Mouse (Mus musculus) gastrocnemius, postnatal 14 days (tissue): ENCODE results near the gene Hs2st1. TPM values are rescaled to one million over a fixed set of nuclear protein-coding genes. Genes with fewer than 3 reads are reported as not detected.
A peak's percentile ranks its signal among the peaks of the same experiment; 100 is the strongest.

Experiments used
- DNase-seq: peaks from one replicate; pipeline ENCODE4 v3.0.0; 2021; ENCODE audit warnings: mixed read lengths
- intact Hi-C: fragments of 180-260 bp; cut with DNase I; formaldehyde crosslinking; loops from one replicate; pipeline ENCODE4 v1.15.1; 2025; ENCODE audit warnings: low total_unique reads
- total RNA-seq, 2 experiments: library from RNA; stranded (reverse); gene quantifications; 2 replicates each; pipeline ENCODE4 v1.2.3; 2021

Hs2st1 gene
- total RNA-seq, 2 experiments from 2014 or later: 13.7 to 17.6 TPM

DNA sequence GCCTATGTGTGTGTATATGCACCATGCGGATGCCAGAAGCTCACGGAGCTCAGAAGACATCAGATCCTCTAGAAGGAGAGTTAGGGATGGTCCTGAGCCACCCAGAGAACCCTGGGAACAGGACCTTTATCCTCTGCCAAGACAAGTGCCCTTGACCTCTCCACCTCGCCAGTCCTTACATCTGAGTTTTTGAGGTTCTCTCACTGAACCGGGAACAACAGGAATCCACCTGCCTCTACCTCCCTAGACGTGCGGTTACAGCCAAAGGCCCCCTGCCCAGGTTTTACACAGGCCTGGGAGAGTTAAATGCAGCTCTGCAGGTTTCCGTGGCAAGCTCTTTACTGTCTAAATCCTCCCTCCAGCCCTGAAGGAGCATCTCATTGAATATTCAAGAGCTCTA is 156.2 kb downstream of the Hs2st1 start:
- intact Hi-C loops: no loop called here
- DNase-seq: no peak

DNA sequence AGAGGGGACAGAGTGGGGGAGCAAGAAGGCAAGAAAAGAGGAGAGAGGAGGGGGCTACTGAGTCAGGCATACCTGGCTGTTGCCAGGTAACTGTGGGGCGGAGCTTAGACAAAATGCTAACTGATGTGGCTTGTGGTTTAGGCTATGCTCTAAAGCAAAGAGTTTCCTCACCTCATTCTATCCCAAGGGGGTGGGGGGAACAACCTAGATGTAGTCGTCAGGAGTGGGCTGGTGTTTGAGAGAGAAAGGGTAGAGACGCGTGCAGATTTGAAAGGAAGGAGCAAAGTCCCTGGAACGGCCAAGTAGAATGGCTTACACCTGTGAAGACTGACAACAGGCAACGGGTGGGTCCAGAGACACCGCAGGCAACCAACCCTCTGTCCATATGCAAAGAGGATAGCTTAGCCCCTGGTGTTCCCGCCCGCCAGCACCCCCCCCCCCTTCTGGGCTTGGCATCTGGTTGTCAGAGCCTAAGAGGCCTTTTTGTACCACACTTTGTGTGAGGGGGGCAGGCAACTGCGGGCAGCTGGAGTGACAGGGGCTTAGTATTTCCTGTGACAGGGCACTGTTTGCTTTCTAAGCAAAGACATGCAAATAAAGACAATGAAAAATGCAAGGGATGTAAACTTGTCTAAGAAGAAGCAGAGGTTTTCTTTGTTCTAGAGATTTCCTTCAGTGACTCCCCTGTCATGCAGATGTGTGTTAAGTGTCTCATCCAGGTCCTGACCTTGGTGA is 157.3 kb downstream of the Hs2st1 start:
- DNase-seq: no peak
- intact Hi-C loops: no loop called here

DNA sequence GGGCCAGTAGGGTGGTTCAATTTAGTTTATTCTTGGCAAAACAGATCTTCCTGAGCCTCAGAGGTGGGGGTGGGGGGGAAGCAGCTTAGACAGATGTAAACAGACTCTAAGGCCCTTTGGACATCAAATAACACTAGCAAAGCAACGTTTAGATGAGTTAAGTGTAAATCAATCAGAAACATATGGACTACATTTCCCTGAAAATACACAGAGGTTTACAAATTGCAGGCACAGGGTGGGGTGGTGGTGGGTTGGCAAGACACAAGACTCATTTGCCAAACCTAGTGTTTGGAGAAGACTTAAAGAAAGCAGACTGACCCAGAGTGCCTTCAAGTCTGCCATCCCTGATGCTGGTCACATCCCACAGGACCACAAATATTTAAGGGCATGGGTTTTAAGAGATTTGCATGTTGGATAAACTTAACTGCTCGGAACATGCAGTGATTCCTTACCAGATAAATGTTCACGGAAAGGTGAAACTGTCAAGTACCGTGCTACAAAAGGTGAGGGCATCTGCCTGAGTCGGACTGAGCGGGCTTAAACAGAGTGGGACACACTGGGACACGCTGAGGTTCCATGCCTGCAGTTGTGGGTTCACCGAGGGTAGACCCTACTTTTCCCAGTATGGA is 158.2 kb downstream of the Hs2st1 start:
- intact Hi-C loops: no loop called here
- DNase-seq: no peak

DNA sequence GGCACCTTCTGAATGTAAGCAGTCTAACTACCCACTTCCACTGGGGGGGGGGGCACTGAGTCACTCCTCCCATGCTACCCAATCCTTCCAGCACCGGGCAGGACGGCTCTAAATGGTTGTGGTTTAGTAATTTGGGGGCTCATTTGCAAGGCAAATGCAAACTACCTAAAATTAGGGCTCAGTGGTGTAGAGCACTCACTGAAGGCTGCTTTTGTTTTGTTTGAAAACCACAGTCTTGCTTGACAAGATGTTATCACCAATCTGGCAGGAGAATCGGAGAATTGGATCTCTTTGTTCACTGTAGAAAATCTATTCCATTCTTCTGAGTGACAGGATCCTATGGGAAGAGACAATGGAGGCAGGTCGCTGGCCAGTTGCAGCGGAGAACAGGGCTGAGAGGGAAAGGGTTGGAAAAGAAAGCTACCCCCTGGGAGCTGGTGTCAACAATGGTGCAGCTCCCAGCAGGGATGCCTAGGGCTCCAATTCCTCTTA is 158.9 kb downstream of the Hs2st1 start:
- no peak for DNase-seq
- intact Hi-C loops: no loop called here

DNA sequence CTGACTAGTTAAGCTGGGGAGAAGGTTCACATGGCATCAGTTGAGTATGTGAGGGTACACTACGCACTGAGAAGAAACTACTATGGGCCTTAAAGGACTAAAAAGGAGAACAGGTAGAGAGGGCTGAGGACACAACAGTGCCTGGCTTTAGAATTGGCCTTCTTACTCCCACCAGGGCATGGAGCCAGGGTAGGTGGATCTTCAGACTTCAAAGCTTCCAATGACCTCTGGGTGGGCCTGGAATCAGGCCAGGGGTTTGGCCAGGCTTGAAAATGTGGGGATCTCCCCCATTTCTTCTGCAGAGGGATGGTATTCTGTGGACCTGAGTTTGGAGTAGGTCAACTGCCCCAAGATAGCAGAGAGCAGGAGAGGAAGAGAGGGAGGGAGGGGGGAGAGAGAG is 161.0 kb downstream of the Hs2st1 start:
- intact Hi-C loops: no loop called here
- no peak for DNase-seq

DNA sequence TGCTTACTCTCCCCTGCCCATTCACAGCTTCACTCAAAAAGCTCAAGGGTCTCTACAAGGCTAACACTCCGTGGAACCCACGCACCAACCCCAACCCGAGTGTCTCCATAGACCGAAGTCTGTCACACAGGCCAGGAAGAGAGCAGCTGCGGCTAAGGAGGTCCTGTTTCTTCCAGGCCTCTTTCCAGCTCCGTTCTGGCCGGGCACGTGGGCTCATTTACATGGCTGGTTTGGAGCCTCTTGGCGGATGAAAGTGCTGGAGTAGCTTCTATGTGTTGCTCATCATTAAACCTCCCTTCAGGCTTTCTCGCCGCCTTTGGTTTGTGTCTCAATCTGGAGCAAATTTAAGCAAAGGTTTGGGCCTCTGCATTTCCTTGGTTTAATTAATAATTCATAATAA is 164.7 kb downstream of the Hs2st1 start:
- peak; percentile 43 for DNase-seq
- intact Hi-C loops: no loop called here

DNA sequence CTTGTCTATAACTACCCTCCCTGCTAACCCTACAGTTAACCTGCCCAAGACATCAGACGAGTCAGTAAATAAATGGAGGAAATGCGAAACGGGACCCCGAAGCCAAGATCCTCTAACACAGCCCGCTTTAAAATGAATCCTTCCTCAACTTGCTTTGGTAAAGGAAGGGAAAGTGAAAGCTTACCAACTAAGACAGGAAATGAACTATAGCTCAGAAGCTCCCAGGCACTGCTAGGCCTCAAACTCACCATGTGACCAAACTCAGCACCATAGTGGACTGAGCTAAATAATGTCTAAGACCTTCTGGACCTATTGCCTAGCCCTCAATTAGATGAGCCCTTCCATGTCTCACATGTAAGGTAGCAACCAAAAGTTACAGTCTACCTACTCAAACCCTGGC is 168.7 kb downstream of the Hs2st1 start:
- intact Hi-C loops: no loop called here
- DNase-seq: no peak

DNA sequence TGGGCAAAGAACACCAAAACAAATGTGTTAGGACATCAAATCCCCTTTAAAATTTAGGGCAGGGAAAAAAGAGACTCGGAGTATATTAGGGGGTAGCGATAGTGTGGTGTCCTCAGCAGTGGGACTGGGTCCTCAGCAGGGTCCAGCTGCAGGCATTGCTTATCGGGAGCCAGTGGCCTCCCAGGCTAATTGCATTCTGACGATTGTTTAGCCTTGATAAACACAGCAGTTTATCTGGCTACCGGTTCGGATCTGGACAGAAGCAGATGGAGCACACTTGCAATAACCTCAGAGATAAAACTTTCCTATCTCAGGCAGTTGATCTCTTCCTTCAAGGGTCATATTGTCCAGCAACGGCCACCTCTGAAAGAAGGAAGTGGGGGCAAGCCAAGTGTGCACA is 169.1 kb downstream of the Hs2st1 start:
- intact Hi-C loops: no loop called here

DNA sequence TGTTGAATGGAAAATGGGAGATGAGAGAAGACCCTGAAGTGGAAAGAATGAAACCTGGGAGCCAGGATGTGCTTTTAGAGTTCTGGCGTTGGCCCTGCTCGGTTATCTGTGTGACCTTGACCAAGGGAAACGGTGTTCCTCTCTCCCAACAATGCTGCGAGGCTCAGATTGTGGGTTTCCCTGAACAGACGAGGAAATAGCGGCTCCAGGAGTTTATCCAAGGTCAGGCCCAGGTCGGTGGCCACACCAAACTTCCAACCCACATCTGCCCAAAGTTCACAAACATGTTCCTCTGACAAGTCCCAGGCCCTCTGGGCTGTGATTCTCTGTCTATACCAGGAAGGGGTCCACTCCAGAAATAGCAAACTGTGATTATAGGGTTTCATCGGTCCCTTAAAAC is 169.6 kb downstream of the Hs2st1 start:
- no peak for DNase-seq
- intact Hi-C loops: no loop called here

More for the DNA sequence above, 169.1 kb downstream of the Hs2st1 start:
- DNase-seq: no peak

DNA sequence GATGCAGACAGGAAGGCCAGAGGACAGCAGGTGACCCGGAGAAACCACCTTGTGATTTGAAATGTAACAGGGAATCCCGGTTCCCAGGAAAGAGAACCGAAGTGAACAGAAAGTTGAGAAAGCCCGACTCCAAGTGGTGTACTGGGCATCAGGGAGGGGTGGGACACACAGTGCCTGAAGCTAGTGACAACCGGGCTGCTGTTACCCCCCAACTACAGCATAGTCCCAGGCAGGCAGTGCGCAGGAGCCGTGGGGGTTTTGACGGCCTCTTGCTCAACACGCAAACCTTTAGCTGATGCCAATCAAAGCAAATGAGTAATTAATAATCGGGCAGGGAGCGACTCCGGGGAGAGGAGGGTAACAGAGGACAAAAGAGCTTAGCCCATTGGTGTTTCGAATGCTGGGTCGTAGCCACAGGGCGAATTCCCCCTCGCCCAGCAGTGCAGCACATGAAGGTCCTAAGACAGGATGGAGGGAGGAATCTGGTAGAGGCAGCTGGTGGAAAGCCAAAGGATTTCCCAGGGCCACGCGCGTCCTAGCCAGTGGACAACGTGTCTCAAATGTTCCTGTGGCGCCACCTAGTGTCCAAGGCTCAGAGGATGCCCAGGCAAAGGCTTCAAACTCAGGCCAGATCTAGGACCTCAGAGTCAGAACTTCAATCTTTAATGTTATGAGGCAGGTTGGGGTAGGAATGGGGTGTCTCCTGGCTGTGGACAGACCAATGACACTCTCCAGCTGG is 170.5 kb downstream of the Hs2st1 start:
- peak; percentile 88 for DNase-seq
- intact Hi-C loops: no loop called here

DNA sequence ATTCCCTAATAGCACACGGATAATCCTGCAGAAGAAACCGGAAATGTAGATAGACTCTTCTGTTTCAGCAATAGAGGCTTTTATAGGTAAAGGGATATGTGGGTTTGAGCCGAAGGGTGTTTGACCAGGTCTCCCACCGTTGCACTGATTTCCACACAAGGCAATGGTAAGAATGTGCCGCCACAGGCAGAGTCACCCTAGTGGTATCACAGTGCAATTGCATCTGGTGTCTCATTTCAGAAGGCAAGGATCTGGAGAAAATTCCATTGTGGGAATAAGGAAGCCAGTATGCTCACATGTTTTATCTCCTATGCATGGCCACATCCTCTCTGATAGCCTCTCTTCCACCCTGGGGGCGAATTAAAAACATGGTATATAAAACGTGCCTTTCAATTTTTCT is 171.8 kb downstream of the Hs2st1 start:
- intact Hi-C loops: no loop called here
- DNase-seq: no peak

DNA sequence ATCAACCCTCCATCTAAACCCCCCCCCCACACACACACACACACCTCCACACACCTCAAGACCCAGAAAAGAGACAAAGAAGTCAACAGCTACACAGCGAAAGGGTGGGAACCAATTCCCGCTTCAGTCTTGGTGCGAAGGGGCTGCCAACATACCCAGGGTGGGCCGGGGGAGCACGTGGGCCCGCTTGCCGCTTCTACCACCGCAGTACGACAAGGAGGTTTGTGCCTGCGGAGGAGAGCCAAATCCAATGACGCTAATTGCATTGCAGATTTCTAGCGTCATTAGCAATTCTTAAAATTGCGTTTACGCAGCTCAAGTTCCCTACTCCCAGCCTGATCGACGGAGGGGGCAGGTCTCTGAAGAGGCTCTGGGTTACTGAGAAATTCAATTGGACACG is 173.5 kb downstream of the Hs2st1 start:
- DNase-seq: no peak
- intact Hi-C loops: no loop called here

DNA sequence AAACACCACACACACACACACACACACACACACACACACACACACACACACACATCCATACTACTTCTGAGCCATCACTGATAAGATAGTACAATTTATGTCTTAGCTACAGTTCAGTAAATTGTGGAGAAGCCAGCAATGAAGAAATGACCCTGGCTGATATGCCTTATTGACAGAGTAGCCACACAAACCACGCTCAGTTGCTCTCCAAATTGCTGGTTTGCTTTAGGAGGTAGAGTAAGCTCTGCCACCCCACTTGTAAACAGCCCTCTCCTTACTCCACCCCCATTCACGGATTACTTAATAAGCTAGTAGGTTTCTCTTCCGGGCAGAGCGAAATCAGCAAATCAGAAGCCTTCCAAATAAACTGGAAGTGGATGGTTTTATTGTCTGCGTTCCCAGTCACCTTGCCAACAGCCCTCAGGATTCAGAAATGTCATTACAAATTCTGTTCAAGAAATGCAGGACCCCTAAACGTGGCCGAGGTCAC is 175.5 kb downstream of the Hs2st1 start:
- intact Hi-C loops: no loop called here
- no peak for DNase-seq

DNA sequence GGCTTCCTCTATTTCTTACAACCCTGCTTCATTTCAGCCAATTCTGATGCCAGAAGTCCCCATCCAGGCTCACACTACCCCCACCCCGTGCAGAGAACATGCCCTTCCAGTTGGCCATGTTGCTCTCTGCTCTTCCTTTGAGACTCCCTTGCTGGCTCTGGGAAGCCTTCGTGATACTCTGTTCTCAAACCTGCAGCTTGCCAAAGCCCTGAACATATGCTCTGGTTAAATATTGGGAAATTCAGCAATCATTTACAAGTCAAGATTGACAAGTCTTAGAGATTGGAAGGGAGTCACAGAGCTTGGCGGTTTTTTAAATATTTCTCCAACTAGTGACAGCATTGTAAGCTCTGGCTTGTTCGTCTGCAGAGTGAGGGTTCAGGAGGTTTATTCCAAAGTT is 183.5 kb downstream of the Hs2st1 start:
- intact Hi-C loops: no loop called here
- no peak for DNase-seq

DNA sequence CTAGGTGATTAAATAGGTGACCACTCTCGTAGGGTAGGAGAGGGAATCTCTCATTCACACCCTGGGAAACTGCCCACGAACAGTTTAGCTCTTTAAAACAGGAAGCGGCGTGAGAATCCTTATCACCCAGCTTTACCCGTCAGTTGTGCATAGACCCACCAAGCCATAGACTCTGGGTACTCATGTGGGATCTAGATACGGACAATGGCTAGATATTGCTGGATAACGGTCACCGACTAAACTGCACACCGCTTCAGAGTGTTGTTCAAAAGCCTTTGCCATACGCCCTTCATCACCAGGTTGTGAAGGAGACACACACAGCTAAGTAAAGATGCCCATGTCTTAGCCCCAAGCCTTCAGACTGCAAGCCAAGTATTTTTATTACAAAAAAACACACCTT is 185.3 kb downstream of the Hs2st1 start:
- DNase-seq: no peak
- intact Hi-C loops: no loop called here

DNA sequence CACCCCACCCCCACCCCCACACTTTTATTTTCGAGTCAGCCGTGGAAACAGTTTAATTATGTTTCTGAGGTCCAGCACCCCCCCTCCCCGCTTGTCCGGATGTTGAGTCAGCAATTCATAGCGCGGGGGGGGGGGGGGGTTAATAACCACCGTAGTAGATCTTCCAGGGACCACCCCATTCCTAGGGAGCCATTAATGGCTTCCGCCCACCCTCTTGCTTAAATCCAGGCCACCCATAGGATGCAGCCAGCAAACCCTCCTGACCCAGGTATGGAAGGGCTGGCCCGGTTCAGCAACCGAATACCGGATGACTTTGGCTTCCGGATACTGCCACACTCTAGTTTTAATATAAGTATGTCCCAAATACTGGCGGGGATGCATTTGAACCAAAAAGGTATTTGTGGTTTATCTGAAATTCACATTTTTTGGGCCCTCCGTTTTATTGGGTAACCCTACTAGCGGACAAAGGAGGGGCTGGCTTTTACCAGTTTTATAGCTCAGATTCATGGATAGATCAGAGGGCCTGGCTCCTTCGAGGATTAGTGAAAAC is 188.5 kb downstream of the Hs2st1 start:
- intact Hi-C loops: no loop called here
- DNase-seq: no peak

DNA sequence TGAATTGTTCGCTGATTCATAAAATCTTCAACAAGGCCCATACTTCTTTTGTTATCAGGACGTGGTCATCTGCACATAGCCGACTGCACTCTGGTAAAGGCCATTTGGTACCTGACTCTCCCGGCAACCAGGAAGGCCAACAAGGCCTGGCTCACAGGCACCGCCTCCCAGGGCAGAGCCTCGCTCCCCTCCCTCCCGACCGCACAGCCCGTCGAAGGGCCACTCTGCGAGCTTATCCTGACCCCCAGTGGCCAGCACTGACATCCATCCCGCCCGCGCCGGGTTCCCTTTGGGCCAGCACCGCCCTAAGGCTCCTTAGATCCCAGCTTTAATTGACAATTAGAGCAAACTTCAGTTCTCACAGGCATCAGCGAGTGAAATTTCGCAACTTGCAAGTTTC is 189.1 kb downstream of the Hs2st1 start:
- intact Hi-C loops: no loop called here
- peak; percentile 87 for DNase-seq

DNA sequence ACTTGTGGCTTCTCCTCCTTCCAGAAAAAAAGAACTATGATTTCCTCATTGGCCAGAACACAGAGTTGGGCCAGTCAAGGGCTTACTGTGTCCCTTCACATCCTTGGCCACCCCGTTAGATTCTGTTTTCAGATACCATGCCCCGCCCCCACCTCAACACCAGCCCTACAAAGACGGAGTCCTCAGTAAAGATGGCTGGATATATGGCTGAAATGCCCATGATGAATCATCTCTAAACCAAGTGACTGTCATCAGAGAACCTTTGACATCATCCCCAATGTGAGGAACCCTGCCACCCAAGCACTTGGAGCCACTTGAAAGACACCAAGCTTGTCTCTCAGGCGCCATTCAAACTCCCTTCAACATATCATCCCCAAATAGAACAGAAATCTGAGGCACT is 190.2 kb downstream of the Hs2st1 start:
- DNase-seq: no peak
- intact Hi-C loops: no loop called here
